Mouse (Mus musculus): ENCODE data around the gene Gdf15. TPM values are rescaled to one million over a fixed set of nuclear protein-coding genes. Genes with fewer than 3 reads are reported as not detected.

Gdf15 gene
- not detected for total RNA-seq (2021)
- long read RNA-seq, experiment 1, result 0 reads
- long read RNA-seq, experiment 2, result 0 reads

GRCm38 (mm10) chr8:70632346-70632892 is at the start of gene Gdf15:
Gene Gdf15 (minus strand): TSS chr8:70632456.
- no peak for DNase-seq

GRCm38 (mm10) chr8:70681410-70681809 is 49.2 kb upstream of the Gdf15 start:
- DNase-seq, result no peak

- no peak for DNase-seq
These were observed 47.8 kb upstream of the Gdf15 start for GRCm38 (mm10) chr8:70680039-70680438.

GRCm38 (mm10) chr8:70679404-70679803 is 47.1 kb upstream of the Gdf15 start:
- DNase-seq, result no peak

GRCm38 (mm10) chr8:70678679-70679078 is 46.4 kb upstream of the Gdf15 start:
- no peak for DNase-seq

- DNase-seq, result no peak
These were observed 45.3 kb upstream of the Gdf15 start for GRCm38 (mm10) chr8:70677451-70678080.

- no peak for DNase-seq
These were observed 43.1 kb upstream of the Gdf15 start for GRCm38 (mm10) chr8:70675336-70675735.

GRCm38 (mm10) chr8:70674716-70675115 is 42.5 kb upstream of the Gdf15 start:
- no peak for DNase-seq

- no peak for DNase-seq
These were observed 41.9 kb upstream of the Gdf15 start for GRCm38 (mm10) chr8:70674109-70674508.

- DNase-seq, result peak; percentile 93
These were observed 41.0 kb upstream of the Gdf15 start, which contains the start of gene Lsm4 for GRCm38 (mm10) chr8:70673079-70673856. Gene Lsm4 (plus strand): TSS chr8:70673248.

- DNase-seq, result no peak
These were observed 40.2 kb upstream of the Gdf15 start for GRCm38 (mm10) chr8:70672325-70673078.

GRCm38 (mm10) chr8:70671615-70672324 is 39.5 kb upstream of the Gdf15 start:
- DNase-seq, result peak; percentile 57

- DNase-seq, result peak; percentile 57
These were observed 34.8 kb upstream of the Gdf15 start for GRCm38 (mm10) chr8:70667071-70667470.

GRCm38 (mm10) chr8:70665599-70665998 is 33.3 kb upstream of the Gdf15 start:
- DNase-seq, result no peak

- no peak for DNase-seq
These were observed 32.4 kb upstream of the Gdf15 start for GRCm38 (mm10) chr8:70664631-70665030.

- no peak for DNase-seq
These were observed 31.4 kb upstream of the Gdf15 start for GRCm38 (mm10) chr8:70663691-70664090.

- no peak for DNase-seq
These were observed 28.0 kb upstream of the Gdf15 start, which contains the start of gene Pgpep1 for GRCm38 (mm10) chr8:70660273-70660725. Gene Pgpep1 (minus strand): TSS chr8:70660388.

GRCm38 (mm10) chr8:70659604-70660272 is 27.5 kb upstream of the Gdf15 start:
- peak; percentile 91 for DNase-seq

GRCm38 (mm10) chr8:70658897-70659603 is 26.8 kb upstream of the Gdf15 start:
- no peak for DNase-seq

- no peak for DNase-seq
These were observed 25.5 kb upstream of the Gdf15 start for GRCm38 (mm10) chr8:70657739-70658138.

All from gastrocnemius, postnatal 10 days (tissue).